Mouse (Mus musculus): ENCODE results near the gene Psmb2.

Psmb2 gene

DNA sequence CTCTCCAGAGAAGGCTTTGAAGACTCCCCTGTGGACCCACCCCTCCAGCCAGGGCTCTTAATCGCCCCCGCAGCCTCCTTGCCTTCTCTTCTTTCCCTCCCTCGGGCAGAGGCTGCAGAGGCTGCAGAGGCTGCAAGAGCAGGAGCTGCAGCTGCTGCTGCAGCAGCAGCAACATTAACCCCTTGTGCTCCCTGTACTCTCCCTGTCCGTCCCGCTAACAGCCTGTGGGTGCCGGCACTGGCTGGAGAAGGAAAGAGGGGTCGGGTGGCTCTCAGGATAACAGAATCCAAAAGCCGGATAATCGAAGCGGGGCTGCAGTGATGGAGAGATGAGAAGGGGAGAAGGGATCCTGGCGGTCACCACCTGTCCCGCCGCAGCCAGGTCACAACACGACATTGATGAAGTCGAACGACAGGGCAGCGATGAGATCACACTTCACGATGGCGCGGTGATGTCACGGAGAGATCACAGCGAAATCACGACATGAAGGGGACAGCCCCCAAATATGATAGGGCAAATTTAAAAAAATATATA, 75.2 kb downstream of the Psmb2 start:
- peak in 1 of 2 experiments; percentile 28 for DNase-seq (ENCODE audit: low spot score in 2 of 2)

DNA sequence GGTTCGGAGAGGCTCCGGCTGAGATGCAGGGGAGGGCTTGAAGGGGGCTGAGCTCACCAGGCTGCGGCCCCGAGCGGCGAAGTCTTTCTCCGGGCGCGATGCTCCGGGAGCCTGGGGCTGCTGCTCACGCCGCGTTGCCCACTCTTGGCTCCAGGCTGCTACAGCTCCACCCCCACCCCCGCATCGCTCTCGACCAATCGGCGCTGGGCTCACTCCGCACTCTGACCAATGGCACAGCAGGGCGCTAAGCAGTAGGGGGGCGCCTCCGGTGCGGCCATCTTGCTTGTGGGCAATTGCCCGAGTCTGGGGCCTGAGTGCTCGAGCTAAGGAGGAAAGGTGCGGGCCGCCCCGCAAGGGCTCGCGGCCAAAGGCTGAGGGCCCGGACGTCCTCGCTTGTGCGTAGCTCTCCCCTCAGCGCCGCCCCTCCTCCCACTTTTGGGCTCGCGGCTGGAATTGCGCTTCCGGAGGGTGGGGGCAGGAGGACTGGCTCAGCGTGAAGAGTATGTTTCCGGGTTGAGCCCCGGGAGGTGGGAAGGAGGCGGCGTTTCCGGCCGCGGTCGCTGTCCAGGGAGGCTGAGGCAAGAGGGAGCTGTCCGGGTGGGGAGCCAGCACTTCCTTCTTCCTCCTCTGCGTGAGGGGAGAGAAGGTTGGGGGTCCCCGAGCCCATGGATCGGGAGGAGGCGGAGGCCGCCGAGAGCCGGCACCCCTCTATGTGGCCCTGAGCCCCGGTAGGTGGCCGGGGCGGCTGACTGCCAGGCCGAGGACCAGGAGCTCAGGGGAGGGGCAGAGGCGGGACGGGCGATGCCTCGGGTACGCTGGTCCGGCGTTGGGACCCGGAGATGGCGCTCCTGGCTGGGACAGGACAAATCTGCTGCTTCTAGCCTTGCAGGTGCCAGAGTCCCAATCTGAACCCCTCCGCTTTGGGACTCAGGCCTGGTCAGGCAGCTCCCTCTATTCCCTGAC, 76.1 kb downstream of the Psmb2 start, which contains the start of the genes Ncdn and AU040320:
Ncdn (minus strand) TSS at position 171 of the 963 bp plus-strand sequence.
AU040320 (plus strand) TSS at position 277 of the 963 bp plus-strand sequence.
- peak; percentile 97 for DNase-seq (ENCODE audit: low spot score in 2 of 2)

DNA sequence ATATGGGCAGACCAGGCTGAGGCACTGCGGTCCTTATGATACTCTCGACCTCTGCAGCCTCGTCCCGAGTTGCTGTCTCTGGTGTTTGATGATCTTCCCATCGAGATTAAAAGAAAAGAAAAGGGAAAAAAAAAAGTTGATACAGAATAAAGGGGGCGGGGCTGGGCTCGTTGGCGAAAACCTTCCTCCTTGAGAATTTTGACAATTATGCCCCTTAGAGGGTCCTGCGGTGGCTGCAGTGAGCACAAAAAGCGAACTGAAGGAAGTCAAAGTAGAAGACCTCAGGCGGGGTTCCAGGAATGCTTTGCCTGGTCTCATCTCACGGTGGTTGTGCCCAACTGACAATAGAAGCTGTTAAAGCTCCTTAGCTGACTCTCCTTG, 76.8 kb downstream of the Psmb2 start:
- DNase-seq (ENCODE audit: low spot score in 2 of 2) = no peak

DNA sequence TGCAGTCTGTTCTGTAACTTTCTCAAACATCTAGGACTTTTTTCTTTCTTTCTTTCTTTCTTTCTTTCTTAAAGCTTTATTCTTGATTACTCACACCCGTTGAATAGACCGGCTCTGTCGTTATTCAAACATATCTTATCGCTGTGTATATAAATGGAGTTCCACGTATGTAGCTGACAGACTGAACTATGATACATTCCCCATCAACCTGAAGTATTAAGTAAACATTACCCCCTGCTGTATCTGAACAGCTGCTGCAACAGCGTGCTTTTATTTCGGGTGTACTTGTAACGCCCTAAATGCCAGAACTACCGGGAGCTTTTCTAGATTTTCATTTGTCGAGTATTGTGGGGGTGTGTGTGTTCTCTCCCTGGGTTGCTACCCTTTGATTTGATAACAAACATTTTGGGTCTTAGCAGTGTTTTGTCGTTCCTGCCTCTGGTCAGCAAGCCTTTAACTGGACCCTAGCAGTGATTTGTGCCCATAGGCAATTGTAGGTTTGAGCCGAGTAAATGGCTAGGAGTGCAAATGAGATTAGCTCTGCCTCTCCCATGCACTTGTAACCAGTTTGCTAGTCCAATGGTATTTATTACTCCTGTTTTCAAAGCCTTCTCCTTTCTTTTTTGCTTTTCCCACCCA, 77.4 kb downstream of the Psmb2 start:
- DNase-seq (ENCODE audit: low spot score in 2 of 2) = no peak

DNA sequence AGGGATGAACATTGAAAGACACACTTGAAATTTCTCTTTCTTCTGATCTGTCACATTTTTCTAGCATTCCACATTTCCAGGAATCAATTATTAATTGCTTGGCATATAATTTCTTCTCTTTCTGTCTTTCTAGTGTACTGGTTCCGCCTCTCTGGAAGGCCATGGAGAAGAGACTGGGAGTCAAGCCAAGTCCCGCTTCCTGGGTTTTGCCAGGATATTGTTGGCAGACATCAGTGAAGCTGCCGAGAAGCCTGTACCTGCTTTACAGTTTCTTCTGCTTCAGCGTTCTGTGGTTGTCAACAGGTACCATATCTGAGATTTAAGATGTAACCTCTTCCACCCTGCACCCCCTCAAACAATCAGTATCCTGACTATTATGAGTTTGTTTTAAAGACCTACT, 79.3 kb downstream of the Psmb2 start:
- DNase-seq (ENCODE audit: low spot score in 2 of 2) = no peak

DNA sequence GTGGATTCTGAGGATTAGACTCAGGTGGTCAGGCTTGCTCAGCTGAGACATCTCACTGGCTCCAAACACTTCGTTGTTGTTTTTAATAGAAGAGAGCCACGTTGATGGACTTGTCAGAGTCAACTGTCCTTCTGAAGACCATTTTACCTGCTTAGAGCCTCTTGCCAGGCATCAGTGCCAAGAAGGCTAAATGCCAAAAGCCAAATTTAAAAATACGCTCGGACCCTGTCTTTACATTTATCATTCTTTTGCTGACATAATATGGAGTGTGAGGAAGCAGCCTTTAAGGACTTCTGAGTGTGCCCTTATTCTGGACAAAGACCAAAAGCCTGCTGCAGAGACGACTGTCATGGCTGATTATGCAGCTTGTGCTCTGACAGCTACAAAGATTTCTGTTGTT, 80.9 kb downstream of the Psmb2 start:
- no peak for DNase-seq (ENCODE audit: low spot score in 2 of 2)

Data from frontal cortex, postnatal 36 days (tissue).